Mouse (Mus musculus) macrophage (primary cell): Measurements from ENCODE around the gene Acap1. TPM values are rescaled to one million over a fixed set of nuclear protein-coding genes. Genes with fewer than 3 reads are reported as not detected.

Source experiments
- H3K27ac ChIP-seq: fragments of 350-480 bp; formaldehyde crosslinking; 2 replicates; pipeline ENCODE4 v1.9.0; 2021
- H3K36me3 ChIP-seq: fragments of 350-480 bp; formaldehyde crosslinking; 2 replicates; pipeline ENCODE4 v1.9.0; 2021; ENCODE audit errors: inconsistent target
- H3K4me3 ChIP-seq: fragments of 350-480 bp; formaldehyde crosslinking; 2 replicates; pipeline ENCODE4 v1.9.0; 2021; ENCODE audit errors: inconsistent target
- H3K79me2 ChIP-seq: fragments of 350-480 bp; formaldehyde crosslinking; 2 replicates; pipeline ENCODE4 v1.9.0; 2021; ENCODE audit errors: inconsistent target
- WGBS: methylation state at CpG from one replicate; pipeline ENCODE4 v1.1.7; 2026; ENCODE audit warnings: inconsistent platforms; ENCODE audit not compliant: missing documents; 5-methylcytosine and 5-hydroxymethylcytosine counted together
- polyA plus RNA-seq: library from polyadenylated mRNA; stranded (reverse); fragments of 250-400 nt; gene quantifications from 3 replicates; pipeline ENCODE4 v1.2.4, GENCODE M21; 2018; ENCODE audit warnings: inconsistent platforms

The Acap1 gene
- polyA plus RNA-seq, 1 experiment from 2014 or later: 0.62 TPM

DNA sequence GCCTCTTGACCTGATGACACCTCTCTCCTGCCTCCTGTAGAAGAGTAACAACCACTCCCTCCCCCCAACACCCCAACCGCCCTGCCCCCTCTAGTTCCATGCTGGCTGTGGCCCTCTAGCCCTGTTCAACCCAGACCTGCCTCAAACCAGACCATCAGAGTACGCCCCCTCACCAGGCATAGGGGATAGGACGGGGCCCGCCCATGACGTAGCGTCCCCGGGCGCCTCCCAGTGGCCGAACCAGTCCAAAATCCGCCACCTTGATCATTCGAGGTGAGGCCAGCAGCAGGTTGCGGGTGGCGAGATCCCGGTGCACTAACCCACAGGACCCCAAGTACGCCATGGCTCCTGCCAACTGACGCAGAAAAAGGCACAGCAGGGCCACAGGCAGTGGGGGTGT, 40.0 kb downstream of the Acap1 start:
- Histone ChIP-seq H3K27ac (no peak overlapping the region), H3K79me2 (no peaks in the 10 kb centered on the region), H3K36me3 (peaks cover 13% of the 10 kb centered on the region; the same call in 1 of the 2 replicates), H3K4me3 (no peak overlapping the region)
- WGBS: 37% methylated on average over 15 of the region's 16 CpGs

DNA sequence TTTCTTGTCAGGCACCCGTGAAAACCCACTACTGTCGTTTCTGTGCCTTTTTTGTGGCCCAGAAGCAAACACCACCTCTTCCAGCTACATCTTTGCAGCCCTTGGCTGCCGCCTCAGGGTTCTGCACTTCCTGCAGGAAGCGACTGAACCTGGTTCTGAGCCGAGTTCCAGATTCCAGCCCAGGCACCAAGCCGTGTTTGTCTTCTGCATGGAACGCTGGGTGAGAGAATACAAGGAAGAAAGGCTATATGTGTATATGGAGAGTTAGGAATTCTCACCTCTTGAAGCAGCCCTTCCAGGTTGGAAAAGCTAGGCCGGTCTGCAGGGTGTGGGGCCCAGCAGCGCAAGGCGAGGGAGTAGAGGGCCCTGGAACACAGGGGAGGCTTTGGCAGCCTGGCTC, 40.7 kb downstream of the Acap1 start:
- H3K36me3 ChIP-seq: peaks cover 15% of the 10 kb centered on the region; the same call in 1 of the 2 replicates
- H3K79me2 ChIP-seq: no peaks in the 10 kb centered on the region
- no peak overlapping the region for H3K27ac ChIP-seq
- H3K4me3 ChIP-seq: no peak overlapping the region
- 64% methylated on average over 10 of the region's 10 CpGs for WGBS

DNA sequence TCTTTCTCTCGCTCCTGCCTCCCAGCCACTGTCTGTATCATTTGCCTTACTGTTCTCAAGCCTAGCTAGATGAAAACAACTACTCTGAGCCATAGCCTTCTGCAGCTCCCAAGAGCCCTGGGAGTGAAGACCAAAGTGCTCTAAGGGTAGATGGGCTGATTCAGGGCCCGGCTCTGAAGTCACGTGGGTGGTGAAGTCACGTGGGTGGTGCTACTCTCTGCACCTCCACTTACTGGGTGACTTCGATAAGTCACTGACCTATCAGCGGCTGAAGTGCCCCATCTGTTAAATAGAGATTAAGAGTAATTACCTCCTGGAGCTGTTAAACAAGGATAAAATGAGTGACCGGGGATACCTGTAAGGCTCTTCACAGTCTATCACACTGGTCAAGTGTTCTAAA, 41.3 kb downstream of the Acap1 start:
- WGBS: 39% methylated on average over 7 of the region's 7 CpGs
- no peak overlapping the region for H3K27ac ChIP-seq

DNA sequence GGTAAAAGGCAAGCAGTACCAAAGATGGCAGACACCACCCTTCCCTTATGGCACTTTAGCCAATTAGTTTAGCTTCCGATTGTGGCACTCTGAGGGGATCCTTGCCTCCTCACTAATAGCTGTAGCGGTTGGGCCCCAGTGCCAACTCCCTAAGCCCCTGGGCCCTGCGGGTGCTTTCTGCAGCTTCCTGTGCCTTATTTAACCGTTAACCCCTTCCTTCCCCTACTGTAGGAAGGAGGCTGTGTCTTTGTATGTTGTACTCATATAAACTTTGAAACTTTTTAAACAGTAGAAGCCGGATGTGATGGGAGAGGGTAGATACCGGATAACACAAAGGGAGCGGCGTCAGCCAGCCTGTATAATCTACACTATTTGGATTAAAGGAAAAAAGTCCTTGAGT, 44.6 kb downstream of the Acap1 start:
- Histone ChIP-seq H3K4me3 (no peak overlapping the region), H3K79me2 (no peaks in the 10 kb centered on the region; the same call in 1 of the 2 replicates), H3K27ac (no peak overlapping the region), H3K36me3 (peaks cover 15% of the 10 kb centered on the region; the same call in 1 of the 2 replicates)
- WGBS: 41% methylated on average over 8 of the region's 8 CpGs

More for the DNA sequence above, 41.3 kb downstream of the Acap1 start:
- Histone ChIP-seq H3K36me3 (peaks cover 15% of the 10 kb centered on the region; the same call in 1 of the 2 replicates), H3K4me3 (no peak overlapping the region), H3K79me2 (no peaks in the 10 kb centered on the region)

DNA sequence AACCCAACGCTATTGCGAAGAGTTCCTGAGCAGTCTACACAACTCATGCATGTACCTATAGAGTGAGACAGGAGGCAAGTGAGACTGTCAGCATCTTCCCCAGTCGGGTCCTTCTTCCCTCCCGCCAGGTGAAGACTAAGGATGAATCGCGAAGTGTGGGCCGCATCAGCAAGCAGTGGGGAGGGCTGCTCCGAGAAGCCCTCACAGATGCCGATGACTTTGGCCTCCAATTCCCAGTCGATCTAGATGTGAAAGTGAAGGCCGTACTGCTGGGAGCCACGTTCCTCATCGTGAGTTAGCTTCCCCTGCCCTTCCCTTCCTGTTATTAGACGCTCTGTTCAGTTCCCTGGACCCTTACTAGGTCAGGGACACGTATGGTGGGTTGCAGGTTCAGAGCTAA, 45.5 kb downstream of the Acap1 start:
- 75% methylated on average over 15 of the region's 15 CpGs for WGBS
- no peaks in the 10 kb centered on the region; the same call in 1 of the 2 replicates for H3K79me2 ChIP-seq
- peak overlapping the region; percentile 55 for H3K27ac ChIP-seq
- H3K4me3 ChIP-seq: no peak overlapping the region
- H3K36me3 ChIP-seq: peaks cover 15% of the 10 kb centered on the region; the same call in 1 of the 2 replicates

DNA sequence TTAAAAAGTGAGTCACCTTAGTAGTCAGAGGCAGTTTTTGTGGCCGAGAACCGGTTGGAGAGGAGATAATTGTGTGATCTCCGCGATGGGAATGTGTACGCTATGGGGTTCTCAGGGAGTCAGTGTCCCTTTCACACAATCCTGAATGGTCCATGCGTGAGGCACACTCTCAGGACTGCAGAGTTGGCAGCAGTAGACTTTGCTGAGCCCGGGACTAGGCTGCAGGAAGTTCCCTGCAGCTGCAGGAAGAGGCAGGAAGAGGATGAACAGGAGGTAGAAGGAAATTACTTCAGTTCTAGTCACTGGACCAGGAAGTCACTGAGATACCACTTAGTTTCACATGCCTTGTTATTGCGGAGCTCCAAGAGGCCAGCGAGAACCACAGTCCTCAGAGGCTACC, 46.2 kb downstream of the Acap1 start:
- no peaks in the 10 kb centered on the region; the same call in 1 of the 2 replicates for H3K79me2 ChIP-seq
- peaks cover 15% of the 10 kb centered on the region; the same call in 1 of the 2 replicates for H3K36me3 ChIP-seq
- peak overlapping the region; percentile 55 for H3K27ac ChIP-seq
- H3K4me3 ChIP-seq: no peak overlapping the region
- 56% methylated on average over 9 of the region's 9 CpGs for WGBS

DNA sequence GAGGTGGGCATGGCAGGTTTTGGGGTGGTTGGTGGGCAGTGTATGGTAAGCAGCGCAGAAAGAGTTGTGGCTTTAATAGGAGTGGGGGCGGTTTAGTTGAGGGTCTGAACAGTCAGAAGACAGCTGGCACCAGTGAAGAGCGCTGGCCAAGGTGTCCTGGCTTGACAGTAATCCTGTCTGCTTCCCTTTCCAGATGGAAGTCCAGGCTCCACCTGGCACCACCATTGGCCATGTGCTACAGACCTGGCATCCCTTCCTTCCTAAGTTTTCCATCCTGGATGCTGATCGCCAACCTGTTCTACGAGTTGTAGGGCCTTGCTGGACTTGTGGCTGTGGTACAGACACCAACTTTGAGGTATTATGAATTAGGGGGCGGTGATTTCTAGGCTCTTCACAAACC, 47.3 kb downstream of the Acap1 start:
- no peaks in the 10 kb centered on the region; the same call in 1 of the 2 replicates for H3K79me2 ChIP-seq
- H3K4me3 ChIP-seq: no peak overlapping the region
- 98% methylated on average over 6 of the region's 6 CpGs for WGBS
- peaks cover 15% of the 10 kb centered on the region; the same call in 1 of the 2 replicates for H3K36me3 ChIP-seq
- H3K27ac ChIP-seq: no peak overlapping the region

DNA sequence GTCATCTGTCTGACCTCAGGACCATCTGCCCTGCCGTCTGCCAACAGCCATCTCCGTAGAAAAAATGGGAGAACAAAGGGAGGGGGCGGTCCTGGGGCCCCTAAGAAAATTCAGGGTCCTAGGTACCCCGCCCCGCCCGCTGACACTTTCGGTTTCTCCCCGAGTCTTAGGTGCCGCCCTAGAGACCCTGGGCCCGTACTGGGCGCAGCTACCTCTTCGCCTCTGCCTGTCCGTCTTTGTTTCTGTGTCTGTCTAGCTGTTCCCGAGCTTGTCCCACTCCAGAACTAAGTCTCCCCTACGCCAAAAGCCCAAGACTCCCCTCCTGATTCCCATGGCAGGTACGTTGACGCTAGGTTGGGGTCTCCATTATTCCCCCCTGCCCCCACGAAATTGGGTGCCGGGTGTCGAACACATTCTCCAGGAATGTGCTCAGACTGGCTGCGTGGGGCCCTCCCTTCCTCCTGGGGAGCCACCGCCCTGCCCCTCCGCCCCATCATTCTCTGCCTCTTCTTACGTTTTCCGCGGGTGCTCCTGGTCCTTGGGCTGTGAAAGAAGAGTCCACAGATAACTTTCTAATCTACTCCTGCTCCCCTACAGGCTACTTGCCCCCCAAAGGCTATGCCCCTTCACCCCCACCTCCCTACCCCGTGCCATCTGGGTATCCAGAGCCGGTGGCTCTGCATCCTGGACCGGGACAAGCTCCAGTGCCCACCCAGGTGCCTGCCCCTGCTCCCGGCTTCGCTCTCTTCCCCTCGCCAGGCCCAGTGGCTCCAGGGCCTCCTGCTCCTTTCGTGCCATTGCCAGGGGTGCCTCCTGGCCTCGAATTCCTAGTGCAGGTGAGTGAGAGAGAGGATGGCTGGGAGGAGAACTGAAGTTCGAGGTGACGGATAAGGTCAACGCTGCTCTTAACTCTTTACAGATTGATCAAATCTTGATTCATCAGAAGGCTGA, 48.3 kb downstream of the Acap1 start:
- WGBS: 12% methylated on average over 37 of the region's 37 CpGs
- Histone ChIP-seq H3K79me2 (no peaks in the 10 kb centered on the region; the same call in 1 of the 2 replicates), H3K36me3 (peaks cover 15% of the 10 kb centered on the region; the same call in 1 of the 2 replicates), H3K27ac (peak overlapping the region; percentile 56), H3K4me3 (peak overlapping the region; percentile 88)

DNA sequence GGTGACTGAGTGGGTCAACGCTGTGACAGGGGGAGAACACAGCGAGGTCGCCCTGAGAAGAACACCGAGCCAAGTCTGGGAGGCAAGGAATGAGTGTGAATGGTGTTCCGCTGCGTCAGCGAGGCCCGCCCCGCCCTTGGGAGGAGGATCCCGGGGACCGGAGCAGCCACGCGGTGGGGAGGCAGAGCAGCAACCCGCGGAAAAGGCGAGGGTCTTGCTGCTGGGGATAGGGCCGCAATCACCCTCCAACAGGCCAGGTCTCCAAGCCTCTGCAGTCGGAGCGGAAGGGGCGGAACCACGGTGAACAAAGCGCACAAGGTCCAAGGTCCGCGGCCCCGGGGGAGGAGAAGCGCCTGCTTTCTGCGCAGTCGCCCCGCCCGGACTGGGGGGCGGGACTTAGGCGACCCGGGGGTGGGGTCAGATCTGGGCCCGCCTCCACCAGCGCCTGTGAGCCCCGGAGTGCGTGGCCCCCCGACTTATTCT, 49.1 kb downstream of the Acap1 start, which contains the start of gene Plscr3:
Plscr3 (plus strand) TSS at position 179 of the 483 bp plus-strand sequence.
- peak within 1 kb of the TSS; percentile 57 for H3K27ac ChIP-seq
- under 1% methylated on average over 38 of the region's 38 CpGs for WGBS

DNA sequence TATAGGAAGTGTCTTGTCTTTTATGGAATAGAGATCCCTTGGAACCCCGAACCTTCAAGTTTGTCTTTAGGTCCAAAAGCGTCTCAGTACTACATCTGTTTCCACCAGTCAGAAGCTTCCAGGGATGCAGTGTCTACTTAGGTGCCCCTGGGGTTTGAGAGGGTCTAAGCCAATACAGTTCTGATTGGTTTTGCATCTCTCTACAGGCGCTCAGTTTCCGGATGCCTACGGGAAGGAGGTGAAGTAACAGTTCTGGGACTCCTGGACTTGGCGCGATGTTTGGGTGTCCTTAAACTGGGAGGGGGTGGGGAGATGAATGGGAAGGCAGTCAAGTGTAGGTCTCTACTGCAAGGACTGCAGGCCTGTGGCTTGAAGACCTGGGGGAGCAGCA, 56.6 kb downstream of the Acap1 start:
- Histone ChIP-seq H3K4me3 (peak overlapping the region; percentile 88), H3K27ac (peak overlapping the region; percentile 78), H3K36me3 (no peaks in the 10 kb centered on the region), H3K79me2 (peaks cover 14% of the 10 kb centered on the region)
- WGBS: 8% methylated on average over 7 of the region's 7 CpGs

More for the DNA sequence above, 49.1 kb downstream of the Acap1 start, which contains the start of gene Plscr3:
- H3K79me2 ChIP-seq: no peaks in the 10 kb centered on the region; the same call in 1 of the 2 replicates
- peaks cover 7% of the 10 kb centered on the region; the same call in 1 of the 2 replicates for H3K36me3 ChIP-seq
- peak within 1 kb of the TSS; percentile 88 for H3K4me3 ChIP-seq

DNA sequence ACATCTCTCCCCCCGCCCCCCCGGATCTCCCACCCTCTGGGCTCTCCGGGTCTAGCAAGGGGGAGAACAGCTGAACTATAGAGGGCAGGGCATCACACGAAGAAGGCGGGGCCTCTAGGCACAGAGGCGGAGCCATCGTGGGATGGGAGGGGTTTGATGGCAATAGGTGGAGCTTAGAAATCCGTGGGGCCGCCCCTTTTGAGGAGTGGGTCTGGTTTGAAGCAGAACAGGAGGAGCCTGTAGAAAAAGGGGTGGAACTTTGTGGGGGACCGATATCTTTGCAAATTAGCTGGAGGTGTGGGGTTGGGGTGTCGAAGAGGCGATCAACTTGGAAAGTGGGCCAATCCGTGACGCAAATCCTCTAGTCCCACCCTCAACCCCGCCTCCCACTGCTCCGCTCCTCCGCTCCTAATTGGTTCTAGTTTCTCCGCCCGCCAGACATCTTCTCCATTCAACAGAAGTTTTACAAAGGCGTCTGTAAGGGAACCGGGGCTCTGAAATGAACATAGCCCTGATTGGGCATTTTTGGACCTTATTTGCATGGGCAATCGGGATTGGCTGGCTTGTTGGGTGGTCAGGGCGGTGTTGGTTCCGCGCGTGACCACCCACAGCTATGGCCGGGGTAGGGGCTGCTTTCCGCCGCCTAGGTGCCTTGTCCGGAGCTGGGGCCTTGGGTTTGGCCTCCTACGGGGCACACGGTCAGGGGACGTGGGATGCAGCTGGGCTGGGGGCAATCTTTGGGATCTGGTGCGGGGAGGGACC, 57.2 kb downstream of the Acap1 start, which contains the start of gene Tmem256:
Tmem256 (plus strand) TSS at position 563 of the 762 bp plus-strand sequence.
- WGBS: 1% methylated on average over 32 of the region's 34 CpGs
- H3K4me3 ChIP-seq: peak within 1 kb of the TSS; percentile 88
- H3K27ac ChIP-seq: peak within 1 kb of the TSS; percentile 78
- no peaks in the 10 kb centered on the region for H3K36me3 ChIP-seq
- peaks cover 14% of the 10 kb centered on the region for H3K79me2 ChIP-seq

DNA sequence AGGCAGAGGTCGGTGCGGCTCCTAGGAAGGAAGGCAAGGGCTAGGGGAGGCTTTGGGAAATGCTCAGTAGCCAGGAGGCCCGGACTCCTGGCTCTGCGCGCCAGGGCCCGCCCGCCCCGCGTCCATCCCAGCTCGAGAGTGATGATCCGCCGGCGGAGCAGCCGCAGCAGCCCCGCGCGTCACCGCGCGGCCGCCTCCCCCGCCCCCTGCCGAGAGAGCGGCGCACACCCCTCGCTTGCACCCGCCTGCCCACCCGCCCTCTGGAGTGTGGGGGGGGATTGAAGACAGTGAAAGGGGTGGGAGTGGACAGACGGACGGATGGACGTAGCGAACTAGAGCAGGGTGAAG, 57.8 kb downstream of the Acap1 start, which contains the start of gene Nlgn2:
Nlgn2 (minus strand) TSS at position 181 of the 348 bp plus-strand sequence.
- 0% methylated on average over 27 of the region's 32 CpGs for WGBS
- Histone ChIP-seq H3K4me3 (peak within 1 kb of the TSS; percentile 88), H3K27ac (peak within 1 kb of the TSS; percentile 78)

DNA sequence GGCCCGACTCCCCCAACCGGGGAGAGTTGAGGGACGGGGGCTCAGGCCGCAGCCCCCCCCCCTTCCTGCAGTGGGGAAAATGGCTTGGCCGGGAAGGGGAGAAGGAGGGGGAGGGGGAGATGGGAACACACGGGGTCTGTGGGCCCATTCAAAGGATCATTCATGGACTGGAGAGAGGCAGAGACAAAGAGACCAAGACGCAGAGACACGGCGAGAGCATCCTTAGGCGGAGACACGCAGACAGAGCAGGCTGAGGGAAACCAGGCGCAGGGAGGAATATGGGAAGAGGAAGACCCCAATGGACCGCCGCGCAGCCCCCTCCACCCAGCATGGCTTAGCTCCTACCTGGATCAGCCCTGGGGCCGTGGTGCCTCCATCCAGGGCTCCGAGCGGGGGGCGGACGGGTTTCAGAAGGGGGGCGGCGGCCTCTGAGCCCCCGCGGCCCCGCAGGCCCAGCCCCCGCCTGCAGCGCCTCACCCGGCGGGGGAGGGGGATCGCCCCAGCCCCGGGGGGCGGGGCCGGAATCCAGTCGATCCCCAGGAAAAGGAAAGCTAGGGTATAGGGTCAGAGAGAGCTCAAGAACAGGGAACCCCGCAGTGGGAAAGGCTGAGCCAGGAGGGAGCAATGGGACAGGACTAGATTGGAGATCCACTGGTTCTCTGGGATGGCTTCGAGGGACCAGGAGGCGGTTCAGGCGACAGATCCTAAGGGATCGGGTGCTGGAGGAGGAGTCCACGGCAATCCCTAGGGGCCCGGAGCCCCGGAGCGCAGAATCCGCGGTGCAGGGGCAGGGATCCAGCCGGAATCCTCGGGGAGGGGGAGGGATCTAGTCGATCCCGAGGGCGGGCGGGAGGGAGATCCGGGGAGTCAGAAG, 58.4 kb downstream of the Acap1 start:
- 7% methylated on average over 50 of the region's 52 CpGs for WGBS
- Histone ChIP-seq H3K4me3 (peak overlapping the region; percentile 88), H3K36me3 (no peaks in the 10 kb centered on the region), H3K27ac (no peak overlapping the region), H3K79me2 (peaks cover 14% of the 10 kb centered on the region)

More for the DNA sequence above, 57.8 kb downstream of the Acap1 start, which contains the start of gene Nlgn2:
- Histone ChIP-seq H3K36me3 (no peaks in the 10 kb centered on the region), H3K79me2 (peaks cover 14% of the 10 kb centered on the region)
